Mouse (Mus musculus): ENCODE measurements around the gene Hyal2.

Gene Hyal2

DNA sequence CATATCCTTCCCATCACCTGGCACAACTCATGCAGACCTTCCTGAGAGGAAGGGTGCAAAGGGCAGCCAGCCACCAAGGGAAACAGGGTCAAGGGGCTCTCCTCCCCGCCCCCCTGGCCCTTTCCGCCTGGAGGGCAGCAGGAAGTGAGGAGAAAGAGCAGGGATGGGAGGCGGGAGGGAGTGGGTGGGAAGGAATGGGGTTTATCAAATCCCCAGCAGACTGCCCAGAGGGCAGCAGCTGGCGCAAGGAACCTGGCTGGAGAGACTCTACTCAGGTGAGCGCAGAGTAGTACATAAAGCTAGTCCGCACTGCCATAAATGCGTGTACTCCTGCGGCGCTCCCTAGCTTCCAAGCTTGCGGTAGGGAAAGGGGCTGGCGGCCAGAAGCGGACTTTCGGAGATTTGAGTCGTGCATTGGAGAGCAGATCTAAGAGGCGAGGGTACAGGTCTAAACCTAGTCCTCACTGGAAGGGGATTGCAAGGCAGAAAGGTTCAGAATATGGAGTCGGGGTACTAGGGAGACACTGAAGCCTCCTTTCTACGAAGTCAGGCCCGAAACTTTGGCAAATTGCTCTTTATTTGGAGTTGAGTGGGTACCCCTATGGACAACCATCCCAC is at the start of gene Hyal2:
Hyal2 (plus strand) TSS at position 244 of the 618 bp plus-strand sequence.
- Histone ChIP-seq H3K27me3 (ENCODE audit: control insufficient read depth, insufficient read depth, low read length, poor library complexity, severe bottlenecking) (no peaks in the 10 kb centered on the region), H3K36me3 (ENCODE audit: control insufficient read depth, insufficient read depth, low read length, poor library complexity, severe bottlenecking) (no peaks in the 10 kb centered on the region)
- DNase-seq (ENCODE audit: low read depth, low spot score): no peak

- H3K36me3 ChIP-seq (ENCODE audit: control insufficient read depth, insufficient read depth, low read length, poor library complexity, severe bottlenecking): no peaks in the 10 kb centered on the region
- DNase-seq (ENCODE audit: low read depth, low spot score): no peak
- H3K27me3 ChIP-seq (ENCODE audit: control insufficient read depth, insufficient read depth, low read length, poor library complexity, severe bottlenecking): no peaks in the 10 kb centered on the region
Observed at GRCm38 (mm10) chr9:107520331-107520730, 47.4 kb upstream of the Hyal2 start.

GRCm38 (mm10) chr9:107521190-107521589 is 46.6 kb upstream of the Hyal2 start:
- no peaks in the 10 kb centered on the region for H3K27me3 ChIP-seq (ENCODE audit: control insufficient read depth, insufficient read depth, low read length, poor library complexity, severe bottlenecking)
- H3K36me3 ChIP-seq (ENCODE audit: control insufficient read depth, insufficient read depth, low read length, poor library complexity, severe bottlenecking): no peaks in the 10 kb centered on the region
- no peak for DNase-seq (ENCODE audit: low read depth, low spot score)

DNA sequence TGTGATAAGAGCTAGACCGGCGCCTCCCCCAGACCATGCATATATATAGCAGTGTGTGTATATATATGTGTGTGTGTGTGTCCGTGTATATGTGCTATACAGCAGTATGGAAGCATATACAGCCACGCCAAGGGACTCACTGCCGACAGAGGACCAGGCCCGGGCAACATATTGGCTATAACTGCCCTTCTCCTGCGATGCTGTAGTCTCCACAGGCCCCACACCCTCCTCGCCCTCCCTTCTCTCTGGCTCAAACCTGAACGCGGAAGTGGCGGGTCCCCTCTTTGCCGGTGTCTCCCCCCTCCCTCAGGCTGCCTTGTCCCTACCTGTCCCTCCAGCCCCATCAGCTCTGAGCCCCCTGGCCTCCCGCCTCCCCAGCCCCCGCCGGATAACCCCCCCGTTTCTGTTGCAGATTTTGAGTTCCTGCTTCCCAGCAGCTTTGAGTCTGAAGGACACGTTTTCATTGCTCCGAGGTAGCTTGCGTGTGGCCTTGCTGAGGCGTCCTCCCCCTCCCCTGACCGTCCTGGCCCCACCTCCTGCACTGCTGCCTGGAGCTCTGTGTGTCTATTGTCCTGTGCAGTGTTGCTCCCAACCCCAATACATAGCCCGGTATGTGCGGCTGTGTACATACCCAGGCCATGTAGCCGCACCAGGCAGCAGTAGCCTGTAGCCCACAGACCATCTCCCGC is 45.9 kb upstream of the Hyal2 start:
- no peak for DNase-seq (ENCODE audit: low read depth, low spot score)
- Histone ChIP-seq H3K36me3 (ENCODE audit: control insufficient read depth, insufficient read depth, low read length, poor library complexity, severe bottlenecking) (no peaks in the 10 kb centered on the region), H3K27me3 (ENCODE audit: control insufficient read depth, insufficient read depth, low read length, poor library complexity, severe bottlenecking) (no peaks in the 10 kb centered on the region)

GRCm38 (mm10) chr9:107522400-107522711 is 45.4 kb upstream of the Hyal2 start:
- no peak for DNase-seq (ENCODE audit: low read depth, low spot score)
- H3K36me3 ChIP-seq (ENCODE audit: control insufficient read depth, insufficient read depth, low read length, poor library complexity, severe bottlenecking): no peaks in the 10 kb centered on the region
- no peaks in the 10 kb centered on the region for H3K27me3 ChIP-seq (ENCODE audit: control insufficient read depth, insufficient read depth, low read length, poor library complexity, severe bottlenecking)

DNA sequence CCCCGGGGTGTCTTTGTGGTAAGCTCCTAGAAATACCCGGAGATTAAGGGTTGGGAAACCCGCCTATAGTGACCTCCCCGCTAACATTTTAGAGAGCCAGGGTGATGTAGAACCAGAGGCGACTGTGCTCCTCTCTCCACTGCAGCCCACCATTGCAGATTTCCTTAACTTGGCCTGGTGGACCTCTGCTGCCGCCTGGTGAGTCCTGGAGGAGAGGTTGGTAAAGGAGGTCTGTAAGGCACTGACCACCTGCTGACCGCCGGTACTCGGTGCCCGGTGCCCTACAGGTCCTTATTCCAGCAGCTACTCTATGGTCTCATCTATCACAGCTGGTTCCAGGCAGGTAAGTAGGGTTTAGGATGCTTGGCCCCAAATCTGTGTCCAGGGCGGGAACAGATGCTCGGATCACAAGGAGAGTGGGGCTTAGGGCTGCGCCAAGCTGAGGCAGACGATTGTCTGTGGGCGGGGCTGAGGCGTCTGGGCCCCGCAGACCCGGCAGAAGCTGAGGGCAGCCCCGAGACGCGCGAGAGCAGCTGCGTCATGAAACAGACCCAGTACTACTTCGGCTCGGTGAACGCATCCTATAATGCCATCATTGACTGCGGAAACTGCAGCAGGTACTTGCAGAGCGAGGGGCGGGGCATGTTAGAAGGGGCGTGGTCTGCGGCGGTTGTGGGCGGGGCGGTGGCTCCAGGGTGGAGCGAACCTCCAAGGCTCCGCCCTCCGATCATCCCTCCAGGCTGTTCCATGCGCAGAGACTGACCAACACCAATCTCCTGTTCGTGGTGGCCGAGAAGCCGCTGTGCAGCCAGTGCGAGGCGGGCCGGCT is 41.3 kb upstream of the Hyal2 start:
- DNase-seq (ENCODE audit: low read depth, low spot score): peak; percentile 74
- Histone ChIP-seq H3K36me3 (ENCODE audit: control insufficient read depth, insufficient read depth, low read length, poor library complexity, severe bottlenecking) (no peaks in the 10 kb centered on the region), H3K27me3 (ENCODE audit: control insufficient read depth, insufficient read depth, low read length, poor library complexity, severe bottlenecking) (peaks cover 1% of the 10 kb centered on the region; the same call in 1 of the 2 replicates)

GRCm38 (mm10) chr9:107533791-107534407 is 33.8 kb upstream of the Hyal2 start, which contains the start of gene Tmem115:
Gene Tmem115 (plus strand): TSS chr9:107533945.
- Histone ChIP-seq H3K36me3 (ENCODE audit: control insufficient read depth, insufficient read depth, low read length, poor library complexity, severe bottlenecking) (peaks cover 6% of the 10 kb centered on the region), H3K27me3 (ENCODE audit: control insufficient read depth, insufficient read depth, low read length, poor library complexity, severe bottlenecking) (0 out of 2 replicates have a peak, but pooled peaks cover 3% of the 10 kb centered on the region)
- DNase-seq (ENCODE audit: low read depth, low spot score): peak; percentile 94

DNA sequence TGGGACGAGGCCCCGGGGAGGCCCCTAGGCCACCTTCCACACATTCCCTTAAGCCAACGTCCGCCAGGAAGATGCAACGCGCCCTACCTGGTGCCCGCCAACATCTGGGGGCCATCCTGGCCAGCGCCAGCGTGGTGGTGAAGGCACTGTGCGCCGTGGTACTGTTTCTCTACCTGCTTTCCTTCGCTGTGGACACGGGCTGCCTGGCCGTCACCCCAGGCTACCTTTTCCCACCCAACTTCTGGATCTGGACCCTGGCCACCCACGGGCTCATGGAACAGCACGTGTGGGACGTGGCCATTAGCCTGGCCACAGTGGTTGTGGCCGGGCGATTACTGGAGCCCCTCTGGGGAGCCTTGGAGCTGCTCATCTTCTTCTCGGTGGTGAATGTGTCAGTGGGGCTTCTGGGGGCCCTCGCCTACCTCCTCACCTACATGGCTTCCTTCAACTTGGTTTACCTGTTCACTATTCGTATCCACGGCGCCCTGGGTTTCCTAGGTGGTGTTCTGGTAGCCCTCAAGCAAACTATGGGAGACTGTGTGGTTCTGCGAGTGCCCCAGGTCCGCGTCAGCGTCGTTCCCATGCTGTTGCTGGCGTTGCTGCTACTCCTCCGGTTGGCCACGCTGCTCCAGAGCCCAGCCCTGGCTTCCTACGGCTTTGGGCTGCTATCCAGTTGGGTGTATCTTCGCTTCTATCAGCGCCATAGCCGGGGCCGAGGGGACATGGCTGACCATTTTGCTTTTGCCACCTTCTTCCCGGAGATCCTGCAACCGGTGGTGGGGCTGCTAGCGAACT is 33.1 kb upstream of the Hyal2 start:
- Histone ChIP-seq H3K36me3 (ENCODE audit: control insufficient read depth, insufficient read depth, low read length, poor library complexity, severe bottlenecking) (peaks cover 6% of the 10 kb centered on the region), H3K27me3 (ENCODE audit: control insufficient read depth, insufficient read depth, low read length, poor library complexity, severe bottlenecking) (0 out of 2 replicates have a peak, but pooled peaks cover 3% of the 10 kb centered on the region)
- DNase-seq (ENCODE audit: low read depth, low spot score): no peak

- Histone ChIP-seq H3K36me3 (ENCODE audit: control insufficient read depth, insufficient read depth, low read length, poor library complexity, severe bottlenecking) (peaks cover 6% of the 10 kb centered on the region), H3K27me3 (ENCODE audit: control insufficient read depth, insufficient read depth, low read length, poor library complexity, severe bottlenecking) (no peaks in the 10 kb centered on the region)
- DNase-seq (ENCODE audit: low read depth, low spot score): no peak
Observed at GRCm38 (mm10) chr9:107538231-107538630, 29.5 kb upstream of the Hyal2 start.

- no peak for DNase-seq (ENCODE audit: low read depth, low spot score)
- H3K36me3 ChIP-seq (ENCODE audit: control insufficient read depth, insufficient read depth, low read length, poor library complexity, severe bottlenecking): peaks cover 8% of the 10 kb centered on the region
- no peaks in the 10 kb centered on the region for H3K27me3 ChIP-seq (ENCODE audit: control insufficient read depth, insufficient read depth, low read length, poor library complexity, severe bottlenecking)
Observed at GRCm38 (mm10) chr9:107538711-107539110, 29.0 kb upstream of the Hyal2 start.

GRCm38 (mm10) chr9:107539940-107540339 is 27.8 kb upstream of the Hyal2 start:
- Histone ChIP-seq H3K27me3 (ENCODE audit: control insufficient read depth, insufficient read depth, low read length, poor library complexity, severe bottlenecking) (no peaks in the 10 kb centered on the region), H3K36me3 (ENCODE audit: control insufficient read depth, insufficient read depth, low read length, poor library complexity, severe bottlenecking) (peaks cover 10% of the 10 kb centered on the region)
- no peak for DNase-seq (ENCODE audit: low read depth, low spot score)

- peaks cover 10% of the 10 kb centered on the region for H3K36me3 ChIP-seq (ENCODE audit: control insufficient read depth, insufficient read depth, low read length, poor library complexity, severe bottlenecking)
- H3K27me3 ChIP-seq (ENCODE audit: control insufficient read depth, insufficient read depth, low read length, poor library complexity, severe bottlenecking): no peaks in the 10 kb centered on the region
- no peak for DNase-seq (ENCODE audit: low read depth, low spot score)
Observed at GRCm38 (mm10) chr9:107540420-107540819, 27.3 kb upstream of the Hyal2 start.

- no peak for DNase-seq (ENCODE audit: low read depth, low spot score)
- no peaks in the 10 kb centered on the region for H3K27me3 ChIP-seq (ENCODE audit: control insufficient read depth, insufficient read depth, low read length, poor library complexity, severe bottlenecking)
- peaks cover 10% of the 10 kb centered on the region for H3K36me3 ChIP-seq (ENCODE audit: control insufficient read depth, insufficient read depth, low read length, poor library complexity, severe bottlenecking)
Observed at GRCm38 (mm10) chr9:107541005-107541404, 26.7 kb upstream of the Hyal2 start.

Measured in splenic B cell, adult 2 months (primary cell).